Mouse (Mus musculus): ENCODE results near the gene Rnf5.

The Rnf5 gene

DNA sequence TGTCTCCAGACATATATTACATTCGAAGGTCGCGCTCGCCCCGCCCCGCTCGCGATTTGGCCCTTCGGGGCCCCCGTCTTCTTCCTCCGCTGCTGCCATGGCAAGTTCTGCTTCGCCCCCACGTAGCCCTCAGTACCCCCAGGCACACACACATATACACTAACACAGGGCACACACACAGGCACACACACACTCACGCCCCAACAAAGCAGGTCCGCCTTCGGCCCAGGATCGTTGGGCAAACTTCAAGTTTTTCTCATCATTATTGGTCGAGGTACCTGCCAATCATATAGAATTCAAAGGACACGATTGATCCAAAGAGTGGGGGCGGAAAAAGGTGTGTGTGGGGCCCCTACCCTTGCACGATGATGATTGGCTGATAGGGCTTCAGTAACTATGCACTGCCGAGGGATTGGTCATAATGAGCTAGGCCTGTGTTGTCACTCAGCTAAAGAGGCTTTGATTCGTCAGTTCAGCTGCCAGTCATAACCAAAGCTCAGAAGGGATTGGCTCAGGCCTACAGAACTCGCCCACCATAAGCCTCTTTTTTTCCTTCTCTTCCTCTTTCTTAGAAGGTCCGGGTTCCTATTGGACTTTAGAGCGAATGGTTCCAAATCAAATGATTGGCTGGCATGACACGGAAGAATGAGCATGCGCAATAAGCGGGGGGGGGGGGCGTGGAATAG is at the start of gene Rnf5:
Gene Rnf5 (minus strand): TSS at position 316 of the 686 bp plus-strand sequence.
- peak; percentile 100 for DNase-seq (ENCODE audit: low read depth, low spot score)

DNA sequence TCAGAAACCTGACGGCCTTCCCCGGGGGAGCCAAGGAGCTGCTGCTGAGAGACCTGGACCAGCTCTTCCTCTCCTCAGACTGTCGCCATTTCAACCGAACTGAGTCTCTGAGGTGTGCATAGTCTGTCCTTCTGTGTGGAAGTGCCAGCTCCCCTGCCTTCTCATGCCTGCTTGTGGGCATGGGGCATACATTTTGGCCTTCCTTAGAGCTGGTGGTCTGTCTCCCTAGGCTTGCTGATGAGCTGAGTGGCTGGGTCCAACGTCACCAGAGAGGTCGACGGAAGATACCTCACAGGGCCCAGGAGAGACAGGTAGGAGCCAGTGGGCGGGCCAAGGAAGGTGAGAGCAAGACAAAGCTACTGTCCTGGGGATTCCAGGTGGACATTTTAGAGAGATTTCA is 49.5 kb upstream of the Rnf5 start:
- DNase-seq (ENCODE audit: low read depth, low spot score): no peak

DNA sequence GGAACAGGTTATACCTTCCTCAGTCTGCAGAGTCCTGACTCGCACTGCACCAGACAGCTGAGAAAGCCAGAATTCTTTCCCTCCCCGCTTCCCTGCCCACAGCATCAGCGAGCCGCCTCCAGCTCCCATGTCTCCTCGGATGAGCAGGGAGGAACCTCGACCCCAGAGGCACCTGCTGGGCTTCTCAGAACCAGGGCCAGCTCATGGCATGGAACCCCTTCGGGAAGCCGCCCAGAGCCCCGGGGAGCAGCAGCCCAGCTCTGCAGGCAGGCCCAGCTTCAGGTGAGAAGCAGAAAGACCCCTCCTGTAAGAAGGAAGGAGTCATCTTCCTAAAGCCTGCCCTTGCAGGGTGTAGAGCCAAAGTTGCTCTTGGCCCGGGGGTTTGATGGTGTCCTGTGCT is 49.1 kb upstream of the Rnf5 start:
- no peak for DNase-seq (ENCODE audit: low read depth, low spot score)

DNA sequence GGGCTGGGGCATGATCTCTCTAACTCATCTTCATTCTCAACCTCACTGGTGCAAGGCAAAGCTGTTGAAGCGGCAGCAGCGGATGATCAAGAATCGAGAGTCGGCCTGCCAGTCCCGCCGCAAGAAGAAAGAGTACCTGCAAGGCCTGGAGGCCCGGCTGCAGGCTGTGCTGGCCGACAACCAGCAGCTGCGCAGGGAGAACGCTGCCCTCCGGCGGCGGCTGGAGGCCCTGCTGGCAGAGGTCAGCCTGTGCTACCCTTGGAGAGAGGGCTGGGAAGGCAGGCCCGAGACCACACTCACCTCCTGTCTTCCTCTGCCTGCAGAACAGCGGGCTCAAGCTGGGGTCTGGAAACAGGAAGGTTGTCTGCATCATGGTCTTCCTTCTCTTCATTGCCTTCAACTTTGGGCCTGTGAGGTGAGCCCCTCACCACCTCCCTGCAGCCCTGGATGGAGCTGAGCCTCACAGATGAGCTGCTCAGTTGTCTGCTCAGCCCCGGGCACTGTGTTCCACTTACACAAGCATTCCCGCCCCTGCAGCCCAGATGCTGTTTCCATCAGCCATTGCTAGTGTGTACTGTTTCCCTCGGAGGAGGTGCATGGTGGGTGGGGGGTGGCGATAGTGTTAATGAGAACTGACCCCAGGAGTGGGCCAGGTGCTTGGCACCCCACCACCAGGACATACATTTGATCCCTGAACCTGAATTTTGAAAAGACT is 48.2 kb upstream of the Rnf5 start:
- no peak for DNase-seq (ENCODE audit: low read depth, low spot score)

DNA sequence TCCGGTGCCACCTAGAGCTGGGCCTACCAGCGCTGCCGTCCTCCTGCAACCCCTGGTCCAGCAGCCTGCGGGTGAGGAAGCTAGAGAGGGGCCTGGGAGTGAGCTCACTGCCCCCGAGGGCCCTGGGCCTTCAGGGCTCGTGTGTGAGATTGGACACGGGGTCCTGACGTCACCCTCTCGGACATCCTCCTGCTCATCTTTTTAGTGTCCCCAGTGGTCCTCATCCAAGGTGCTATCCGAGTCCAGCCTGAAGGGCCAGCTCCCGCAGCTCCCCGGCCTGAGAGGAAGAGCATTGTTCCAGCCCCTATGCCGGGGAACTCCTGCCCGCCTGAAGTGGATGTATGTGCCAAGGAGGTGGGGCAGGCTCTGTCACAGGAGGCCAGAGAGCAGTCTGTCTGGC is 47.3 kb upstream of the Rnf5 start:
- no peak for DNase-seq (ENCODE audit: low read depth, low spot score)

DNA sequence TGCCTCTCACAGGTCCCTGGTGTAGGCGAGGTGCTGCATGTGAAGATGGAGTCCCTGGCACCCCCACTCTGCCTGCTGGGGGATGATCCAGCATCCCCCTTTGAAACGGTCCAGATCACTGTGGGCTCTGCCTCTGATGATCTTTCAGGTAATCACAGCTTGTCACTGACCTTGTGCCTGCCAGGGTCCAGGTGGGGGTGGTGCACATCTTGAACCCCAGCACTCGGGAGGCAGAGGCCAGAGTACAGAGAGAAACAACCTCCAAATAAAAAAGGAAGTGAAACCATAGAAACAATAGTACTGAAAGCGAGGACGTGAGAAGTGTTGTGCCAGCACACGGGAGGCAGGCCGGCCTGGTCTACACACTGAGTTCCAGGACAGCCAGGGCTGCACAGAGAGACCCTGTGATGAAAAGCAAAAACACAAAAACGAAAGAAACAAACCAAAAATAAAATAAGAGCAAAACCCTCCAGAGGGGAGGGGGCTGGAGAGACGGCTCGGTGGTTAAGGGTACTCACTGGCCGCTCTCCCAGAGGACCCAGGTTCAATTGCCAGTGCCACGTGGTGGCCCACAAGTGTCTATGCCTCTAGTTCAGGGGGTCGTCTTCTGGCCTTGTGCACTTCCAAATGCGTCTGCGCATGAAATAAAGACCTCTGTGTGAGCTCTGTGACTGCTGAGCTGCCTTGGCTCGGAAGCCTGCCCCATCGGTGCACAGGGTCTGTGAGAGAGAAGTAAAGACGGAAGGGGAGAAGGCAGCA is 45.8 kb upstream of the Rnf5 start:
- no peak for DNase-seq (ENCODE audit: low read depth, low spot score)

DNA sequence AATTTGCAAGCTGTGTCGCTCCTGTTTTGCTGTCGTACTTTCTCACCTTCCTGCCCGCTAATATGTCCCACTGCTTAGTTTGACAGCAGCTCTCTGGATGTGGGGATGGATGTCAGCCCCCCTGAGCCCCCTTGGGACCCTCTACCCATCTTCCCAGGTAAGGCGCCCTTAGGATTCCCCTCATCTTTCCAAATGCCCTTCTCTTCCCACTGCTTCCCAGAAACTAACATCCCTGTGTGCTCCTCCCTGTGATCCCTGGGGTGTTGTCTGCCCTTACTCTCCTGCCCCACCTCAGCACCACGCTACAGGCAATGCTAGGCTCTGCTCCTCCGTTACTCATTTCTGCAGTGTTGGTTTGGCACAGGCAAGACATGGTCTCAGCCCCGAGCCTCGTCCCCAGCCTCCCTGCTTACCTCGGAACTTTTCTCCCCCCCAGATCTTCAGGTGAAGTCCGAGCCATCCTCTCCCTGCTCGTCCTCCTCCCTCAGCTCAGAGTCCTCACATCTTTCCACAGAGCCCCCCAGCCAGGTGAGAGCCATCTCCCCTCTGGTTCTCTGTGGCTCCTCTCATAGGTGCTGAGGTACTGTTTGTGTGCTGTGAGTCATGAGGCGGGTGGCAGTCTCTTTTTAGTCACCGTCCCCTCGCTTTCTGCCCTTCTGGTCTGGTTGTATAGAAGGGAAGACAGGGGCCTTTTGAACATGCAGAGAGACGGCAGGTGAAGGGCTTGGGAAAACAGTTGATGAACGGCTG is 44.8 kb upstream of the Rnf5 start:
- no peak for DNase-seq (ENCODE audit: low read depth, low spot score)

DNA sequence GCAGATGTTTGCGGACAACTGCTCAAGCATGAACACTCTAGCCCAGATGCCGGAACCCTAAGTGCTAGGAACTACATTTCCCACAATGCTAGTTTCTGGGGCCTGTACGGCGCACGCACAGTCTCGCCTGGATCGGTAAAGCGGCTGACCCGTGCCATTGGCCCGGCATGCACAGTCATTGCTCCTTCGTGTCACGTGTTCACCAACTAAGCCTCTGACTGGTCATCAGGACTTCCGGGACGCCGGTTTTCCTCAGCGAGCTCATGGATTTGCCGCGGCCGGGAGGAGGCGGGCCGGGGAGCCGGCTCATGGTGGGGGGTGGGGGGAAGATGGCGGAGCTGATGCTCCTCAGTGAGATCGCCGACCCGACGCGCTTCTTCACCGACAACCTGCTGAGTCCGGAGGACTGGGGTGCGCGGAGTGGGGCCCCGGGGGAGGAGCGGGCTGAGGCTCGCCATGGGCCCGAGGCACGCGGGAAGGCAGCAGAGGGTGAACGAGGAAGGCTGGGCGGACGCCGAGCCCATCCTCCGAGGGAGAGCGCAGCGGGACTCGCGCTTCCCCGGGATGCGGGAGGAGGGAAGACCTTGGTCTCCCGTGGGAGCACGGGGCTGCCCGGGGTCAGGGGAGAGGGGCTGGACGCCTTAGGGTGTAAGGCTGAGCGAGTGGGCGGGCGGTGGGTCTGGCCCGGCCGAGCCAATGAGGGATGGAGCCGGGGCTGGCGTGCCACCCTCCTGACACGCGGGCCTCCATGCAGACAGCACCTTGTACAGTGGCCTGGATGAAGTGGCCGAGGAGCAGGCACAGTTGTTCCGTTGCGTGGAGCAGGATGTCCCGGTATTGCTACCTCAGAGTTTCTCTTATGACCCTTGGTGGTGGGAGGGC is 43.7 kb upstream of the Rnf5 start, which contains the start of gene Atf6b:
Gene Atf6b (plus strand): TSS at position 241 of the 882 bp plus-strand sequence.
- DNase-seq (ENCODE audit: low read depth, low spot score): peak; percentile 97

DNA sequence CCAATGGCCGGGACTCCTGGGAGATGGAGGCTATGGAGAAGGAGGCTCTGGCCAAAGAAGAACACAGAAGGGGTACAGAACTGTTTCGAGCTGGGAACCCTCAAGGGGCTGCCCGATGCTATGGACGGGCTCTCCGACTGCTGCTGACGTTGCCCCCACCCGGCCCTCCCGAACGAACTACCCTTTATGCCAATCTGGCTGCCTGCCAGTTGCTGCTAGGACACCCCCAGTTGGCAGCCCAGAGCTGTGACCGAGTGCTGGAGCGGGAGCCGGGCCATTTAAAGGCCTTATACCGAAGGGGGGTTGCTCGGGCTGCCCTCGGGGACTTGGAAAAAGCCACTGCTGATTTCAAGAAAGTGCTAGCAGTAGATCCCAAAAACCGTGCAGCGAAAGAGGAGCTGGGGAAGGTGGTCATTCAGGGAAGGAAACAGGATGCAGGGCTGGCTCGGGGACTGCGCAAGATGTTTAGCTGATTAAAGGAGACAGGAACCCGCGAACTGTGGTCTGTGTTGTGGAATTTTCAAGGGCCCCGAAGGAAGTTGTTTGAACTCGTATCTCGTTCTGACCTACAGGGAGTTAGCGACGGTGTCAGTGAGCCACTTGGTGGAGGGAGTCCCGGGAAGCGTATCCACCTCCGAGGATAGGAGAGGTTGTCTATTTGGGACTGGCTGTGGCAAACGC is 42.5 kb upstream of the Rnf5 start:
- DNase-seq (ENCODE audit: low read depth, low spot score): no peak

DNA sequence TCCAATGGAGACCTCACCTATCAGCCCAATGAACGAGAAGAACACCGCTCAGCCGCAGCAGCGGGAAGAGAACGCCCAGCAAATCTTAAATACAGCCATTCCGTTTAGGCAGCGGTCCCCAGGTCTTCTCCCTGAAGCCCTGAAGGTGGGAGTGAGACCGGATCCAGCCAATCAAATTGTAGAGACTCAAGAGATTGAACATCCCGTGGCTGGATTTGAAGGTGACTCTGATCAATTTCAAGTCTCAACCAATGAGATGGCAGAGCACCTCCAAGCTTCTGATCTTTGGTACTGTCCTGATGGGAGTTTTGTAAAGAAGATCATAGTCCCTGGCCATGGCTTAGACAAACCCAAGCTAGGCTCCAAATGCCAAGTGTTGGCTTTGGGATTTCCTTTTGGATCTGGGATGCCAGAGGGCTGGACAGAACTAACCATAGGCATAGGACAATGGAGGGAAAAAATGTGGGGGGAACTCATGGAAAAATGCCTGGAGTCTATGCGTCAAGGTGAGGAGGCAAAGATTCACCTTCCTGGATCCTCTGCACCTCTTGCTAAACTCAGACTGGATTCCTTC is 41.9 kb upstream of the Rnf5 start:
- no peak for DNase-seq (ENCODE audit: low read depth, low spot score)

DNA sequence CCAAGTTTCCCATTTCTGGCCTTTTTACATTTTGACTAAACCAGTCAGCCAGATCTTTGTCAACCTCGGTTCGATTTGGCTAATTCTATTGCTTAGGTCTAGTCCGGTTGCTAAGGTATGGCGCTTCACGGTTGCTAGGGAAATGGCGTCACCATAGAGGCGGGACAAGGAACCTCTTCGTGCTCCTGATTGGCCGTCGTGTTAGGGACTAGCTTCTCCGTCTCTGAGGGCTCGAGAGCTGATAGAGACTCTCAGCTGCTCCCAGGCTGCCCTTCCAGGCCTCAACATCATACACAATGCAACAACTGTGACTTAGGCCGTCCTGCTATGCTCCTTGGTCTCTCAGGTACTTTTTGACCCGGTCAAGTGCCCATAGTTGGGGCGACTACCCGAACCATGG is 41.1 kb upstream of the Rnf5 start, which contains the start of gene Fkbpl:
Gene Fkbpl (plus strand): TSS at position 157 of the 400 bp plus-strand sequence.
- DNase-seq (ENCODE audit: low read depth, low spot score): peak; percentile 96

DNA sequence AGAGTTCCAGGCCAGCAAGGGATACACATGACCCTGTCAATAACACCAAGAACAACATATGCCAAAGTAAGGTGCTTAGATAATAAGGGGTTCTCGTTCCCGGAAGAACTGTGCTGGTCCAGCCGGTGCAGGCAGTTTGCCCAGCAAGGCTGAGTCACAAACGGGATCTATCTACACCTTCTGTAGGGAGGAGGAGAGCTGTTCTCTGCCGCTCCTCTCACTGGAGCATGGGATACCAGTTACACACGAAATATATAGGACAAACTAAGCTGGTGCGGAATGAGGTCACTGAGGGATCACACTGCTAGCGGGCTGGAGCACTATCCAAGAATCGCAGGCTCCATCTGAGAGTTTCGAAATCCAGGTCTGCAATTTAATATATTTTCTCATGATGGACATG is 40.5 kb upstream of the Rnf5 start:
- no peak for DNase-seq (ENCODE audit: low read depth, low spot score)

DNA sequence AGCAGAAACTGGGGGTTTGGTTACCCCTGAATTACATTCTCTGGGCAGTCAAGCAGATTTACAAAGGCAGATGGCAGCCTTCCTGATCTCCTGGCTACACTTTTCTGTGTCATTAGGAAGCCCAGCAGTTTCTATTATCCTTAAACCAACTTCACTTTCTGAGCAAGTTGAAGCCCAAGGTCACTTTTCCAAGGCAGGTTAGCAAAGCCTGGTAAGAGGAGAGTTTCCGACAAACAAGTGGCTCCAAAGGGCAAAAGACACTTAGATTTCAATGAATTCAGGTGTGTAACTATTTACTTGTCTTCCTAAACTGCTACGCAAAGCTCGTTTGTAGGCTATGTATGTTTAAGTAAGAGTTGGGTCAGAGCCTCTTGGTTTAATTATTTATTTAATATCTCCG is 39.9 kb upstream of the Rnf5 start:
- DNase-seq (ENCODE audit: low read depth, low spot score): no peak

DNA sequence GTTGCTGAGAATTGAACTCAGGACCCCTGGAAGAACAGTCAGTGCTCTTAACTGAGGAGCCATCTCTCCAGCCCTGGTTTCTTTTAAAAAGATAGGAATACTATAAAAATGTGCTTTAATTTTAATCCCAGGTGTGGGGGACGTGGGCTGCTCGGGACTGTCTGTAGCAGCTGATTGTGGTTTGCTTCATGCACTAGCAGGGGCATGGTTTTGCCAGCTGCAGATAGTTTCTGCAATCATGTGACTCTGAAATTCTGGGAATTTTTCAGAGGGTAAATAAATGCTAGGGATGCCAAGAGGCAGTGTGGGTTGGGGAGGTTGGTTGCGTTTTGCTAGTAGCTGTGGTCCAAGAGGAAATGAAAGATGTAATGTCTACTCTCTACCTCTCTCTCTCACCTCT is 38.5 kb upstream of the Rnf5 start:
- DNase-seq (ENCODE audit: low read depth, low spot score): no peak

DNA sequence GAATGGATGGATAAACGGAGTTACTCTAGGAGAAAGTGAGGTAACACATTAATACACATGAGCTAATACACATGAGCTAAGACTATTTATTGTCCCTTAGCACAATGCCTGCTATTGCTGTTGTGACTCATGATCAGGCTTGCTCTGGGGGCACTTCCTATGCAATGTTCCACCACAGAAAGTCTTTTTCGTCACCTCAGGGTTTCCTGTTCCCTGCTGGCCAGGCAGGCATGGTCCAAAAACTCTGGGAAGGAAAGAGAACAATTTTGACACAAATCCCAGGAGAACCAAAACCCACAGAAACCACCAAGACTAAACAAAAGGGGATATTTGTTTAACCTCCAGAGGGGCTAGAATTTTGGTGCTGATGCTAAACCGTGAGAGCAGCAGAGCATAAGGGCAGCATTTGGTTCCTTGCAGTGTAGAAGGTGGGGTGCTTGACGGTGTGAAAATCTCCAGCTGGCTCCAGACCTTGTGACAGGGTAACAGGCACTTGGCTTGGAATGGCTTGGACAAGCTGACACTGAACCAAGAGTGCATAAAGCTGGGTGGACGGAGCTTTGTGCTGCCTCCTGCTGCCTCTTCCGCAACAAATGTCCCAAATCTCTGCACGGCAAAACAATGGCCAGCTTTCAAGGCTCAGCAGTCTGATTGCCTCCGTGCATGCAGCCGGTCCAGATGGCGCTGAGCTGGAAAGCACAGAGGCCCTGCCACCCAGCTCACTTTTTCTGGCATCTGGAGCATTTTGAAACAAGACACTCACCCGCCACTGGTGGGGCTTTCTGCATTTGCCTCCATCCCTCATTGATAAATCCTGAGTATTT is 37.5 kb upstream of the Rnf5 start:
- peak; percentile 61 for DNase-seq (ENCODE audit: low read depth, low spot score)

DNA sequence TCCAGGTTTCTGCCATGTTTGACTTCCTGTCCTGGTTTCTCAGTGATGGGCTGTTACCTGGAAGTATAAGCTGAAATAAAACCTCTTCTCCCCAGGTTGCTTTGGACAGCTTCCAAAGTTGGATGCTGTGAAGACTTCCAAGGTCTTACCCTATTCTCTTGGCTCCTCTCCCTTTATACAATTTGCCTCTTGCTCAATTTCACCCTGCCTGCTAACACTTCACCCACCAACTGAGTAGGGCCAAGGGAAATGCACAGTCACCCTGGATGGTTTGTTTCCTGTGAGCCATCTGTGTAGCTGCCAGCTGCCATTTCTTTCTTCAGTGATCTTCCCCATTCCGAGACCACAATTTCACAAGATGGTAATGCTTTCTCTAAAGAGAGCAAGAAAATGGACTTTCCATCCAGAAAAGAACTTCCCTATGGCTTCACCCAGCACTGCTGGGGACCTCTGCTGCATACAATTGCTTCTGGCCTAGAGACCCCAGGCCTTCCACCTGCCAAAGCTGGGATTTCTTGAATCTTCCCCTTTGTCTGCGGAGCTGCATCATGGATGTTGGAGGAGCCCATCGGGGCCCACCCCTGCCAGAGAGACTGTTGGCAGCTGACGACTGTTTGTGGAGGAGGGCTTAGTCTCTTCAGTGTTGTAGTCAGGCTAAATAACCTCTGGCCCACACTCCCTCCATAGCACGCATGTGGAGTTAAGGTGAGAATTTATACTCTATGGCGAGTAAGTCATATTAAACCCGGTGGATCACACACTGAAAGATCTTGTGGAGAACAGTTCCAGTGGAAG is 36.2 kb upstream of the Rnf5 start:
- DNase-seq (ENCODE audit: low read depth, low spot score): no peak

DNA sequence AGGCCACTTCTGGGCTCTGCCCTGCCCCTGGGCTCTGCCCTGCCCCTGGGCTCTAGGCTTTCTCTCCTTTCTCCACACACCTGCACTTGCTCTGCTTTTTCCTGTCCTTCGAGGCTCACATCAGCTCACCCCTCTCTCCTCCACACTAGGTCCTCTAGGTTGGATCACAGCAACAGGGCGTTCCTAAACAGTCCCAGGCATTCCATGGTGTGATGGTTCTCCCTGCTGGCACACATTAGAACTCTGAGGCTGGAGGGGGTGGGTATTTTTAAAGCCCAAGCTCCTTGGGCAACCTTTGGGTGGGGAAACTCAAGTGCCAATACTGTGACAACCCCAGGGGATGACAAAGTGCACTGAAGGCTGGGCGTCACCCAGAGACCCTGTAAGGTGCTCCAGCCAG is 34.0 kb upstream of the Rnf5 start:
- no peak for DNase-seq (ENCODE audit: low read depth, low spot score)

DNA sequence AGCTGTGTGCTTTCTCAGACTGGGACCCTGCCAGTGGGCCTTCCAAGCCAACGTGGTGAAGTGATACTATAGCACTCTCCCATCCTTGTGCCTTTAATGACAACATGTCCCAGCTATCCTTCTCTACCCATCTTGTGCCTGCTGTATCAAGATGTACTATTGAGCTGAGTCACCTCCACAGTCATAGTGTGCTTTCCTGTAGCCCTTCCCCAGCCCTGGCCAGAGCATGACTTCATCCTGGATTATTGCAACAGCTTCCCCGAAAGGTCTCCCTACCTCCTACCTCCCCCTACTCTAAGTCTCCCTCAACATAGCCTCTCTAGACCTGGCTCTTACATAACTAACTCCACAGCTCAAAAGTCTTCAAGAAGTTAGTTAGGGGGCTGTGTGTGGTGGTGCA is 32.2 kb upstream of the Rnf5 start:
- no peak for DNase-seq (ENCODE audit: low read depth, low spot score)

Measured in mesoderm, embryonic 11.5 days (tissue).